Mouse (Mus musculus) embryonic stem cell, embryonic (primary cell): ENCODE results near the gene Brinp2.

Experiments used
- CTCF ChIA-PET, 4 experiments: fragments of 300-600 bp in 2 of 4; fragments of 350-600 bp in 2 of 4; sonication (Branson Sonifier 250); formaldehyde crosslinking; loops; one replicate each; lab custom pipeline; 2022; ENCODE audit warnings: inconsistent platforms in 2 of 4; lab: Charles Lee
- POLR2A ChIA-PET, 4 experiments: fragments of 300-600 bp in 2 of 4; fragments of 350-600 bp in 2 of 4; sonication (Branson Sonifier 250); formaldehyde crosslinking; loops; one replicate each; lab custom pipeline; 2022; ENCODE audit warnings: antibody characterized with exemption in 4 of 4, inconsistent platforms in 1 of 4; lab: Charles Lee

The Brinp2 gene

DNA sequence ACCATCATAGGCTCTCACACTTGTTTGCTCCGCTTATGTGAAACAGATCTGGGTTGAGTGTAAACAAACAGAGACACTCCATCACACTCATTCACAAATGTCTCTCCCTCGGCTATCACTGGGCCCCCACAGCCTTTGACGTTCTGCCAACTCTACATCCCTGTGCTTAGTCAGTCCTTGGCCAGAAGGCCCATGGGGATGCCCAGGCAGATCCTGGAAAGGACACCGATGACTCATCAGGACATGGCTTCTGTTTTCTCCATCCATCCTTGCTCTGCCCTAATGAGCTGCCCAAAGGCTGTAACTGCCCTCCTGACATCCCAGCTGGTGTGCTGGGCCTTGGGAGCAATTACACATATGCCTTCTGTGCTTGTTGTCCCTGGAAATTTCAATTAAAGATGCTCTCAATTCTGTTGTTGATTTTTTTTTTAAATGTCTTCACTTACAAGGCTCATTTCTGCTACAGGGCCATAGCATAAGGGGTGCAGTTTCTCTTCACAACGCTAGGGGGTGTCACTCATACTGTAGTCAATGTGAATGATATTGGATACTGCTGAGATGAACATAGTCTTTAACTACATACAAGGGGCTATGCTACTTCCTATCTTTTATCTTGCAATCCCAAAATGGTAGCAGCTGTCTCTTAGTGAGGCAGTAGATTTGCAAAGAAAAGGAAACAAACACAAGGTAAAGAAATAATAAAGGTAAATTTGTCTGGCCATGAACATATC, 45.5 kb downstream of the Brinp2 start:
- ChIA-PET CTCF (no interaction called here), POLR2A (no interaction called here)

DNA sequence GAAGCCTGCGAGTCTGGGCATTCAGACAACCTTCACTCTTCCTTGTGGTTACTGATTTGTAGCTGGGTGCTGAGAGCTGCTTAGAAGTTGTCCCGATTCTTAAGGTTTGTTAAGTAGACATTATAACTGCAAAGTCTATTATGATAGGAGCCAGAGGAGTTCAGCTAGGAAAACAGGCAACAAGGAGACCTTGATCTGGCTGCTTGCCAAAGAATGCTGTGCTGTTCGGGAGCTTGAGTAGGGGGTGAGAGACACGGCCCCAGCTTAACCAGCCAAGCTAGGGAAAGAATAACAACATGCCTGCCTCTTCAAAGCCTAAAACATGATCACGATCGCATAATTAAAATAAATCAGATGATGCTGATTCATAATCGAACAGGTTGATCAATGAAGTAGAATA, 59.1 kb downstream of the Brinp2 start:
- CTCF ChIA-PET, result no interaction called here

DNA sequence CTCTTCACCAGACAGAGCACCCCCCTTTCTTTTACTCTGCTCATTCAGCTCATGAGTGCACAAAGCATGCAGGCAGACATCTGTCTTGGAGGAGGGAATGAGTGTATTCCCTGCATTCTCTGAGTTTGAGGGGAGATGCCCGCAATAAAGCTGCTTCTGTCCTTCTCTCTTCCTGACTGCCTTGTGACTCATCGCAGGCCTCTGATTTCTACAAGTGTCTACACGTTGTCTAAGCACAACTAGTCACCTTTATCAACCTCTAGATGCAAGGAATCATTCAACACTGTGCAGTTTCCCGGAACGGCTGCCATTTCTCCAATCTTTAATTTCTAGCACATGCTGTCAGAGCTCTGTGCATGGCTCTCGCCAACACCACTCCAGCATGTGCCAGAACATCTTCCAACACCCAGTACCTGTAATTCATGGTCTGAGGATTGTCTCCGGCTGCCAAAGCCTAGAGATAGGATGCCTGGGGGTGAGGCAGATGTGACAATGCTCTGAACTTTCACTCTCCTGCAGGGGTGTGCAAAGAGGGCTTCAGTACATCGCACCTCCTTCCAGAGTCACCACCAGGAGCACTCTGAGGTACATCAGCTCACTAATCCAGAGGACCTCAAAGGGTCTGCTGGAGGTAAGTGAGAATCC, 59.7 kb downstream of the Brinp2 start:
- ChIA-PET CTCF (no interaction called here), POLR2A (no interaction called here)

More for the DNA sequence above, 59.1 kb downstream of the Brinp2 start:
- POLR2A ChIA-PET, result no interaction called here

DNA sequence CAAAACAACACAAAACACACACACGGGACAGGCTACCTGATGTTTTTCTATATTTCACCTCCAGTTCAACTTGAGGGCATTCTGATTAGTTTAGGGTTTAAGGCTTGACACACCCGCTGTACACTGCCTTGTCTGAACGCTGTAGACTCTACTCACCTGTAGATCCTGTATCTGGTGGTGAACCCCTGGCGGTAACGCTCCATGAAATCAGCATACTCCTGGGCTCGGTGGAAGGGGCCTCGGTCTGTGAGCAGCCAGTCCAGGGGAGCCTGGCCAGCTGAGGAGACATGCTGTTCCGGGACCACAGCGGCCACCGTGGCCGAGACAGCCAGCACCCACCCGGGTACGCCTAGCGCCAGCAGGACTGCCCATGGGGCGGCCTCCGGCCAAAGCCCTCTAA, 60.9 kb downstream of the Brinp2 start:
- ChIA-PET POLR2A (no interaction called here), CTCF (interaction anchor here in 1 of 4 experiments (0.6 kb wide), 1 partner anchor 16 kb away, joined by 3 read pairs; no protein-coding TSS in a partner anchor)

DNA sequence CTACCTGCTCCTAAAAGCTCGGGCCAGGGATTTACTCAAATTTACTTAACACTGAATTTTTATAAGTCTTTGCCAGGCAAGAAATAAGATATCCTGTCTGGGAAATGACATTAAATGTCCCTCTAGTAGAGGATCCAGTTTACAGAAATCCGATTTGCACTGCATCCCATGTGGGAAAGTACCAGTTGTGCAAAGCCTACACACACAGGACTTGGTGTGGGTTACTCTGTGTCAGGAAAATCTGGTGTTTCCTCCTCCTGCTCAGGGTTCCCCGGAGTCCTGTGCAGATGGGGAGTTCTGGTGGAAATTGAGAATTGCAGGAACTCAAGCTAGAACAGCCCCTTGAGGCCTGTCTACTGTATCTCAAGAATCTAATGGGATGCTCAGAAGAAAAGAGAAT, 70.9 kb downstream of the Brinp2 start:
- ChIA-PET POLR2A (no interaction called here), CTCF (no interaction called here)

DNA sequence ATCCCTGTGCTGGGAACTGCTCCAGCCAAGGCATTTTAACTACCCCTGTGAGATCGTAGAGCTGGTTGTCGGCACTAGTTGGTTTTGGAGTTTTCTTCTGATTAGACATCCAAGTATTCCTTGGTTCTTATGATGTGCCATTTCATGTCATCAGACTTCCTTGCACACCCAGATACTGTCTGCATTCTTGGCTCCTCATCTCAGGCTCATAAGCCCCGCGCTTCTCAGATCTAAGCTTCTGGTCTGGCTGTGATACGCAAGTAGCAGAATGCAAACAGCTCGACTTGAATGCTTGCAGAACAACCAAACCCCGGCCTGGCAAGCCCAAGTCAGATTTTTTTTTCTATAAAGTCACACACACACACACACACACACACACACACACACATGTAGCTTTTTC, 72.3 kb downstream of the Brinp2 start:
- ChIA-PET POLR2A (no interaction called here), CTCF (no interaction called here)

DNA sequence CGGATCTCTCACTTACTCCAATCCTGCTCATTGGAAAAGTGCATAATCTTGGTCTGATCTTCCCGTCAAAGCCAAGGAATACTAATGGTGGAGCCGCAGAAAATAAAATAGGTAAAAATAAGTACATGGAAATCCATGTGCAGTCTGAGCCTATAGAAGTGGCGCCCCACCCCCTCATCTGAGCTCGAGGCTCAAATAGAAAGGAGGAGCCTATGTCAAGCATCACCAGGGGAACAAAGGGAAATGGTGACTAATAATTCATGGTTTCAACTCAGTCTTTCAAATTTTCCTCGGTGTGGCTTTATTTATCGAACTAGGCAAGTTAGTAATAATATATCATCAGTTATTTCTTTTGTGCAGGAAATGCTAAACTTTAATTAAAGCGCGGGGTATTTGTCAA, 84.1 kb downstream of the Brinp2 start:
- ChIA-PET CTCF (interaction anchor here in 1 of 4 experiments (0.7 kb wide), 1 partner anchor 11 kb away, joined by 6 read pairs; no protein-coding TSS in a partner anchor), POLR2A (no interaction called here)

DNA sequence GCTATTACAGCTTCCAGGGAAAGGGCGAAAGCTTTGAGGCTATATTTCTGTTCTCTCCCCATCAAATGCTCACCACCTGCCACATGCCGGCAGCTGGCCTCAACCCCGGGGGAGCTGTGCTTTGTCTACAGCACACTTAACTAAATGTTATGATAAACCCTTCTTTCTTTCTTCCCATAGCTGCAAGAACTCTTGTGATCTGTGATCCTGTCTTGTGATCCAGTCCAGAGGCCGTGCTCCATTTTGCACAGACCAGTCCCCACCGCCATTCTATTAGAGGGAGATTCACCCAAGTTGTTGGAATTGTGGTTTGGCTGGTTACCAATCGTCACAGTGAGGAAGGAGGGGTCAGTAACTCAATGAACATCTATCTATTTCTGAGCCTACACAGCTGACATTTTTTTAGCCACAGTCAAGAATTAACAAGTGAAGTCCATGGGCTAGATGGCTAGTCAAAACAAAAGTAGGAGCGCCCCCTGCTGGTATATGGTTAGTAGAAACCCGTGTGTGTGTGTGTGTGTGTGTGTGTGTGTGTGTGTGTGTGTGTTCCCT, 89.0 kb downstream of the Brinp2 start:
- CTCF ChIA-PET, result interaction anchor here (0.6 to 0.9 kb wide), 18 partner anchors 9 to 1860 kb away, joined by 3 to 8 read pairs (median 4); no protein-coding TSS in a partner anchor
- POLR2A ChIA-PET, result interaction anchor here in 1 of 4 experiments (0.8 kb wide), 1 partner anchor 318 kb away, joined by 5 read pairs; no protein-coding TSS in a partner anchor

DNA sequence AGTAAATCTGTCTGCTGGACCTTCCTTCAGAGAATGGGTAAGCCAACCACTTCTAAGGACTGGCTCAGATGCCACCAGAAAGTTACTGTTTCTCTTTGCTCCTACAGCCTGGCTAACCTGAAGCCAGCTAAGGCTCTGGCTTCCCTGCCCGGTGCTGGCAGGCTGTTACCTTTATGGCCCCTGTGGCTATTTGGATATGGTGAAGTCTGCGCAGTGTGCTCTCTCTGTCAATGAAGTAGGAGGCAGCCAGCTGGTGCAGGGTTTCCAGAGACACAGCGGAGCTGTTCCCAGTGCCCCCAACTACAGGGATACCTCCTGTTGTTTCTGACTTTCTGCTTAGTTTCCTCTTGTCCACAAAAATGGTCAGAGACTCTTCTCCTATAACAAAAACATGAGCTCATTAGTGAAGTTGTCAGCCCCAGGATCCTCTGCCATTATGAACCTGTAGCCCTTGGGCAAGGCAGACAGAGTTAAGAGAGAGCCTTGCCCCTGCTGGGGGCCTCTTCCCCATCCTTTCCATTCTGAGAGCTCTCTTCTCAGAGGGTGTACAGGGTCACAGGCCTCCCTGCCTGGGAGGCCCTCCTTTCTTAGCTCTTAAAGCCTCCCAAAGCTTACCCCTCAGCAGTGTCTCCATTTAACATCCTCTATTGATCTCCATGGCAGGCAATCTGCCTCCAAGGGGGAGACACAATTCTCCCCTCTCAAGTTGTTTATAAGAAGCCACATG, 89.7 kb downstream of the Brinp2 start:
- CTCF ChIA-PET, result interaction anchor here (0.6 to 0.9 kb wide), 19 partner anchors 9 to 1860 kb away, joined by 3 to 8 read pairs (median 4); no protein-coding TSS in a partner anchor
- POLR2A ChIA-PET, result no interaction called here

DNA sequence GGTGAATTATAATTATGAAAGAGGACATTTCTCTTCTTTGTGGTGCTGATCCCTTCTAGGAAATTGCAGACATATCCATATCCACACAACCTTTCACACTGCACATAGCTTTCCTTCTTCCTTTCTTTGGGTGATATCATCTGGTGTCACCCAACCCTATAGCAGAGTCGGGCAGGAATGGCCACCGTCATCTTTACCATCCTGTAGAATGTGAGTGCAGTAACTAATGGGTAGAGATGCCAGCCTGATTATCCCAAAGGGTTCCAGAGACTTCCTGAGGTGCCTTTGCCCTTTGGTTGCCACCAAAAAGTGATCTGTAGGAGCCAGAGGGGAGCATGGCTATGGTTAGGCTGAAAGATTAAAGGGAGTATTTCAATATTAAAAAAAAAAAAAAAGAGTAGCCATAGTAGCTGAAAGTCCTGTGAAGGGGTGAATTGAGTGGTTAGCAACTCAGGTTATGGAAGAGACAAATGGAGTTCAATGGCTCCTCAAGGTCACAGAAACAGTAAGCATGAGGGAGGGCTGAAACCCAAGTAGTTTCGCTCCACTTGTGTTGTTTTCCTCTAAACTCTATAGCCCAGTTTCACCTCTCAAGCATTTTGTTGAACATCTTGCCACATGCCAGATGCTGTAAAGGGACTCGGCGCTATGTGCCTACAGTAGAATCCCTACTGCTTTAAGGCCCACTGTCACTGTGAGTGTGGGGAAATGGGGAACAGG, 96.5 kb downstream of the Brinp2 start:
- CTCF ChIA-PET, result no interaction called here
- POLR2A ChIA-PET, result no interaction called here

DNA sequence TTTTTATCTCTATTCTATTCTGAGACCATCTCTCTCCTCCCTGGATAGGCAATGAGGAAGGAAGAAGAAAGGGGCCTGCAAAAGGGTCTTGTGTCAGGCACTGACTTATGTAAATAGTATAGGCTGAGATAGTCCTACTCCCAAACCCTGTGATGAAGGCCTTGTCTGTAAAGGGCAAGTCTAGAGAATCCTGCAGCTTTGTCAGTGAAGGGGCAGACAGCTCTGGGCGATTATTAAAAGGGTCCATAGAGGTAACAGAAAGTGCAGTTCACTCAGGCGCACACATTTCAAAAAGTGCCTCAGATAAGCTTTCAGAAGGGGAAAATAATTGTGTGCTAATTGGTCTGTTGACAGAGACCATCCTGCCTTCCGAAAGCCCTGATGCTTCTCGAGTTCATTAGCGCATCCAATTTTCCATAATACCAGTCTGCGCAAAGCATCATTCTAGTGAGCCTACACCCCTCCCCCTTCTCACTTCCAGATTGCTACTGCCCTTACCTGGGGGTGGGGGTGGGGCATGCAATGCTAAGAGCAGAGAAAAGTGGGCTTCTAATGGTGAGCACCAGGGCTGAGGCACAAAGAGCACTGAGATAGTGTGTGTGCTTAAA, 97.3 kb downstream of the Brinp2 start:
- POLR2A ChIA-PET, result no interaction called here
- CTCF ChIA-PET, result no interaction called here

DNA sequence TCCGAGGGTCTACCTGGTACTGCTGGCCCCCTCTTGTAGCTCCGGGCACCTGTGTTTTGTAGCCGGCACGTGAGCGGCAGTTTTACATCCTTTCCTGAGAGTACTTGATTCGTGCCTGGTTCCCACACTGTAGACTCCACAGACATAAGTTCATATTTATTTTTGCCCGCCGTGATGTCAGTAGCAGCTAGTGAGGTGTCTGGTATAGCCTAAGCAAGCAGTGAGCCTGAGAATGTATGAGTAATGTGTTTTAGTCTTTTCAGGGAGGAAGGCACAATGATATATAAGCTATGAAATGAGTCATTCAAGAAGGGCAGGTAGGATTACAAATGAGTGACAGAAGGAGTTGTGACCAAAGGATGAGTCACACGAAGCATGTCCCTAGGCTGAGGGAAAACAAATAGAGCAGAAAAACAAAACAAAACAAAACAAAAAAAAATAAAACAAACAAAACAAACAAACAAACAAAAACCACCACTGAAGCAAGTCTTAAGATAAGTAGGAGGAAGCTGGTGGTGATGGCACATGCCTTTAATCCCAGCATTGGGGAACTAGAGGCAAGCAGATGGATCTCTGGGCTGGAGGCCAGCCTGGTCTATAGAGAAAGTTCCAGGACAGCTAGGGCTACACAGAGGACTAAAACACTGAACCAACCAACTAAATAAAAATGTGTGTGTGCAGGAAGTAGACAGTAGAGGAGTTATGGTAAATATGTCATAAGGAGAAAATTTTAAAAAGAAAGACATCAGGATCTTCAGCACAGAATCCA, 100.0 kb downstream of the Brinp2 start:
- ChIA-PET CTCF (interaction anchor here in 1 of 4 experiments (0.6 kb wide), 1 partner anchor 115 kb away, joined by 5 read pairs; no protein-coding TSS in a partner anchor), POLR2A (no interaction called here)

DNA sequence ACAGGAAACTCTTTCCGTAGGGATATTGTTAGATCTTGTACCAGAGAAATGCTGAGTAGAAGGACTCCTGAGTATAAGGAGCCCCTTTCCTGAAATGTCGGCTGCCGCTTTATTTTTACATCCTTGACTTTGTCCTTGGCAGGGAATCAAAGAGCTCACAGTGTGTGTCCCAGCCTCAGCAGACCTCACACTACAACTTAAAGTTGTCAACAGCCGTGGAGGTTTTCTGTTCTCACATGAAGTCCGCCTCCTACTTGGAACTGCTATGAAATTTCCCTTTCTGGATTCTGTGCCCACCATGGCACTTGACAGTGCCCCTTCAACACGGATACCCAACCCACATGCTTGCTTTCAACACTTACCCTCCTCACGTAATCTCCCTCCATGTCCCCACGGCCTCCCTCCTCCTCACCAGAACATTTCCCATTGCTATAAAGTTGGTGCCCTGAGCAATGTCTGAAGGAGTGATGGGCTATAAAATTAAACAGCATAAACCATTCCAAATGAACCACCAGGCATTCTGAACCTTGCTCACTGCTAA, 103.4 kb downstream of the Brinp2 start:
- CTCF ChIA-PET, result no interaction called here
- POLR2A ChIA-PET, result no interaction called here

DNA sequence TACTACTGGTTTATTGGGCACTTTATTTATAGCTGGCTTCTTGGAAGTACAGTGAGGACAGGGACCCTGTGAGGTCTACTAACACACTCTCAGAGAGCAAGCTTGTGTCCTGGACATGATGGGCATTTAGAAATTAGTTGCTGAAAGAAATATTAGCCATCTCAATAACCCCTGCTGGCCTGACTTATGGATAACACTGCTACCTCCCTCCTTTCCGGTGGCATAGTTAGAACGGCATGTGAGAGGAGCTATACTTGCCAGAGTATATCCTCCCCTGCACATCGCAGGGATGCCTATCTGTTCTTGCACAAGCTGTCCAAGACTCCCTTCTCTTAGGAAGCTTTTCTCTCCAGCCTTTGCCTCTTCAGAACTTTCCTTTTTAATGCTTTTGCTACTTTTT, 107.9 kb downstream of the Brinp2 start:
- POLR2A ChIA-PET, result no interaction called here
- CTCF ChIA-PET, result no interaction called here

DNA sequence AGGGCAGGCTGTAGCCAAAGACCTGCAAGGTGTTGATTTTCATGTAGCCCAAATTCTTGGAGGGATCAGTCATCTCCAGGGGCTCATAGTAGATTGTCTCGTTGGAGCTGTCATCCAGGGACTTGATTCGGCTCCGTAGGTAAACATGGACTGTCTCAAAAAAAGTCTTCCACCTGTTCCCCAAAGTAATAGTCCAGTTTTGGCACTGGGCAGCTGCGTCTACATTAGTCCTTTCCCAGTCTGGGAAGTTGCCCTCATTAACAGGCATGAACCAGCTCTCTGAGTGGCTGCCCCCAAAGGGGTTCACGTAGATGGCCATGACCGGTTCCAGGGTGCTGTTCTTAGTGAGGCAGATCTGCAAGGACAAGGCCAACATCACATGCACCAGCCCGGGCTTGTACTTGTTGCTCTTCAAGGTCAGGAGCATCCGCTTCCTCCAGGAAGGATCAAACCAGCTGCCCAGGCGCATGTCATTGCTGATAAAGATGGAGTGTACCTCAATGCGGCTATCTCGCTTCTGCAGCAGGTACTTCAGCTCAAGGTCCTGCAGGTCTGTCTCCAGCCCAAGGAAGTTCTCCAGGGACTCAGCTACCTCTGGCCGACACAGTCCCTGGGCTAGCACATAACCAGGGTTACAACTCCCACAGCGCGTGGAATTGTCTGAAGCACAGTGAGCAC, 109.5 kb downstream of the Brinp2 start:
- CTCF ChIA-PET, result interaction anchor here in 2 of 4 experiments (0.7 to 0.9 kb wide), 2 partner anchors 20 to 52 kb away, joined by 3 to 4 read pairs; no protein-coding TSS in a partner anchor
- POLR2A ChIA-PET, result no interaction called here

DNA sequence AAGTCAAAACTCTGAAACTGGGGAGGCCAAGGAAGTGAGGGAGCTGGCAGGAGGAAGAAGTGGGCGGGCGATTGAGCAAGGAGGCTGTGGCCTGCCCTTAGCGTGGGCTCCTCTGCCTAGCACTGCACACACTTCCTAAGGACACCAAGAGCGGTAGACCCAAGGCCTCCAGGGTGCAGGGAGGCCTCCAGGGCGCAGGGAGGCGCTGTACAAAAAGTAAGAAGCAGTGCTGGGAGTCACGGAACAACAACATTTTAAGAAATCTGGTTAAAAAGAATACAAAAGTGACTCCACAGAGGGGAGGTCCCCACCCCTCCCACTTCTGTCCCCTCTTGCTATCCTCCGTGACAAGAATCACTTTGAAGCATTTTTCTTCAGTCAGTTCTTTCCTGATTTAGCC, 110.6 kb downstream of the Brinp2 start:
- ChIA-PET POLR2A (no interaction called here), CTCF (interaction anchor here in 1 of 4 experiments (0.9 kb wide), 1 partner anchor 22 kb away, joined by 3 read pairs; no protein-coding TSS in a partner anchor)

DNA sequence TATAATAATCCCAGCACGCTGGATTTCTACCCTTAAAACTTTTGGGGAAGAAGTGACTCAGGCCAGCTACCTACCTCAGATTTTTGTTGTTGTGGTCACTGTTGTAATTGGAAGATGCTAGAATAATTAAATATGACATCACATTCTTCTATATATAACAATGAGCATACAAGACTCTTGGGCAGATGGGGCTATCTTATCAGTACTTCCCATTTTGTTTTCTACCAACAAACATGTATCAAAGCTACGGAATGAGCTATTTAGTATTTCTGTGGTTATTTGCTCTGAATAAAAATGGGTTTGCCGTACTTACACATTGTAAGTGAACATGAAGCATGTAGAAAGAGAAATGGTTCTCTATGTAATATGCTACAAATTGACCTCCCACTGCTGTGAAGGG, 112.1 kb downstream of the Brinp2 start:
- ChIA-PET POLR2A (interaction anchor here in 1 of 4 experiments (0.6 kb wide), 1 partner anchor 142 kb away, joined by 6 read pairs; no protein-coding TSS in a partner anchor), CTCF (interaction anchor here in 1 of 4 experiments (0.6 kb wide), 1 partner anchor 97 kb away, joined by 5 read pairs; no protein-coding TSS in a partner anchor)
